Mouse (Mus musculus) T-cell, adult 2 months (primary cell): ENCODE data around the gene Ankrd61.

Experiments used
- DNase-seq: peaks from one replicate; pipeline ENCODE4 v3.0.0; 2022; ENCODE audit warnings: low spot score

The Ankrd61 gene

DNA sequence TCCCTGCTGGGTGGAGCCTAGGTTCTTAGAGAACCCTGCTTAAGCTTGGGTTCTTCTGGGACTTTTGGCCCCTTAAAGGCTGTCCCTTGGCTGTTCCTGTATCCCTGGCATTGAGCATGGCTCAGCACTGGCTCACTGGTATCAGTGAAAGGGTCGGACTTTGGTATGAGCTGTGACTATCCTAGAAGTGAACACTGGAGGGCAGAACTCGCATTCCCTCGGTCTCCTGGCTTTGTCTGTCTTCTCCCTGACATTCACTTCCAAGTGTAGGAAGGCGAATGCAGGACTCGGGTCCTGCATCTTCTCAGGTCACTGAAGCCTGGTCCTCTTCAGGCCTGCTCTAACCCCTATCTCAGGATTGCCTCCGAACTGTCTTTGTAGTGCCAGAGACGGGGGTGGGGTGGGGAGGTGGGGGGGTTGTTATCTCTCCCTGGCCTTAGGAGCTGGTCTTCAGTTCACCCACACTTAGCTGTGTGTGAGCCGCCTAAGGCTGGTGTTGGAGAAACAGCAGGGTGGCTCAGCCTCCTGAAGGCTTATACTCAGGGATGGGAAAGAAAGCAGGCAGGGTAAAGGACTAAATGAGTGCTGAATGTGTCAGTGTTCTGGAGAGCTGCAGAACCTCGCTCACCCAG is 5.1 kb downstream of the Ankrd61 start:
- no peak for DNase-seq

DNA sequence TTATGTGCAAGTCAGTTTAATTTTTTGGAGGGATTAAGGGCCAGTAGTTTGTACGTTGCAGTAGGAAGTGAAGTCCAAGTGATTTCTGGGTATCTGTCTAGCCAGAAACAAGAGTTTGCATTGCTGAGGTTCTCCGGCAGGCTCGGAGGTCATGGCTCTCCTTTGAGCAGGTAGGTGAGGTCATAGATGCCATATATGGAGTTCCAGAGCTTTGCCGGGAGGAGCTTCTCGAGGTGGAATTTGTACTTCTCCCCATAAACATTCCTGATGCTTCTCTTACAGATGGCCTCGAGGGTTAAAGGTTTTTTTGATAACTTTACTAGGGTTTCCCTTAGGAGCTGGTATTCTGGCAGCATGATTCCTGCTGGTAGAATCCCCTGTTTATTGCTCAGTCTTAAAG is 6.7 kb downstream of the Ankrd61 start:
- no peak for DNase-seq

DNA sequence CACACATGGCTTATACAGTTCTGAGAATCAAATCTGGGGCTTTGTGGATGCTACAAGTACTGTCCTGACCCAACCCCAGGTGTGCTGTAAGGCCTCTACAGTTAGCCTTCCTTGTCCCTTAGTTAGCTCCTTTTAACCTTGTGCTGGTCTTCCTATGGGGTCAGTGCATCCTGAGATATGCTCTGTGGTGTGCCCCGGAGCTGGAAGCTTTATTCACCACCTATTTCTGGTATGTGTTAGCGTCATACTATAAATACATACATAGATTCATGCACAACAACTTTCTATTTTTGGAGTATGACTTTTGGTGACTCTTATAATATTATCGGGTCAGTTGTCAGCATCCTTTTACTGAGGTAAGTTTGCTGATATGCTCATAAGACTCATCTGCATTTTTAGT is 12.2 kb downstream of the Ankrd61 start:
- no peak for DNase-seq

DNA sequence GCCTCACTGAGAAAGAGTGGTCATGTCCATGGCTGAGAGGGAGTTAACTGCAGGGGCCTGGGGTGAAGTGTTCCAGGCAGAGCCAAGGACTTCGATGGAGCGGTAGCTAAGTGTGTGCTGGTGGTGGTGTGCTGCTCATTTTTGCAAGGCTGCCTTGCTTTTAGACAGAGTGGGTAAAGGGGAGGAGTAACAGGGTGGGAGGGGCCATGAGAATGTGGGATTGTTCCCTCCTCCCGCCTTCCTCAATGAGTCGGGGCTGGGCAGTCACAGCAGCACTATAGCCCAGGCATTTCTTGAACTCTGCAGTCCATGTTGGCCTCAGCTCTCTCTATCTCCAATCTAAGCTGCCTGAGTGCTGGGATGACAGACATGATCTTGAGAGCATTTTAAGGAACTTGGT is 22.9 kb downstream of the Ankrd61 start:
- no peak for DNase-seq

DNA sequence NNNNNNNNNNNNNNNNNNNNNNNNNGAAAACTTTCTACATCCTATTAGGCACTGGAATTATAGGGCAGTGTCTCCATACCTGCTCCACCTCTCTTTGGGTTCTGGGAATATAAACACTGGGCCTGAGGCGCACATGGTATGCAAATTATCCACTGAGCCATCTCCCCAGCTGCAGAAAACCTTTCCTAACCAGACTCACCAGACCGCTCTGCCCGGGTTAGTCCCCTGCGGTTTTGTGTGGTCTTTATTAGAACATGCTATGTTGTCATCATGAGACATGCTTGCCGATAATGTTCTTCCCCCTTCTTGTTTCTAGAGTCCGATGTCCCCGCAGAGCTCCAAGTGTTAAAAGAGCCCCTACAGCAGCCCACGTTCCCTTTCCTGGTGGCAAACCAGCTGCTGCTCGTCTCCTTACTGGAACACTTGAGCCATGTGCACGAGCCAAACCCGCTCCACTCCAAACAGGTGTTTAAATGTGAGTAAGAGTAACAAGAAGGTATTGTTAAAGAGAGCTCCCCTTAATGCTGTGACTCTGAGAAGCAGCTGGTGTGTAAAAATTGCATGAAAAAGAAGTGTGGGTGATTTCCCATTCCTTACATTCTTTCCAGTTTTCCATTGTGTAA is 25.8 kb downstream of the Ankrd61 start:
- DNase-seq: no peak
